In genomic region chrX:8832043-8832442, GRCm38 (mm10) we compare ENCODE assay signal across 11 mouse cellular contexts. TPM values are rescaled to one million over a fixed set of nuclear protein-coding genes. Genes with fewer than 3 reads are reported as not detected.
DNase-seq lines count a peak whose midpoint lies in the region; ATAC-seq and TF ChIP-seq lines count a peak whose summit lies in the region.
"Had no signal": no experiment of that assay in that cellular context is flagged by ENCODE, and none has a peak within 500 bp of the region (broad histone marks: within the 10 kb centered on the region; RNA-seq: fewer than 3 reads in every experiment).

No protein-coding gene starts in this region.

- no peaks in the 10 kb centered on the region for H3K9me3 ChIP-seq in hindbrain, embryonic 10.5 days
- no peaks in the 10 kb centered on the region for H3K9me3 ChIP-seq in hindbrain, embryonic 12.5 days (replicated peaks)
- H3K9me3 ChIP-seq in hindbrain, postnatal 0 days (ENCODE audit: low read length) = no peaks in the 10 kb centered on the region
- H3K9me3 ChIP-seq: liver, embryonic 13.5 days; stomach, embryonic 15.5 days had no signal

- no peak overlapping the region for H3K4me3 ChIP-seq in hindbrain, embryonic 10.5 days
- no peak overlapping the region for H3K4me3 ChIP-seq in hindbrain, embryonic 12.5 days
- no peak overlapping the region for H3K4me3 ChIP-seq in hindbrain, postnatal 0 days (ENCODE audit: low read length)
- H3K4me3 ChIP-seq: liver, embryonic 13.5 days; stomach, embryonic 15.5 days had no signal

- peak; percentile 20 for DNase-seq in hindbrain, embryonic 10.5 days (ENCODE audit: low spot score)
- DNase-seq in NIH3T3 (ENCODE audit: low read depth) = peak; percentile 75
- DNase-seq in cerebellum, postnatal 36 days = peak; percentile 50 to 52
- peak; percentile 60 for DNase-seq in hindbrain, postnatal 0 days (ENCODE audit: low spot score)
- DNase-seq in left cerebral cortex, postnatal 25 days (ENCODE audit: low spot score in 2 of 2) = peak; percentile 55 to 58
- DNase-seq in retina, embryonic 14.5 days (ENCODE audit: low spot score) = peak; percentile 64
- DNase-seq: liver, embryonic 13.5 days had no signal

- no peak overlapping the region for H3K4me2 ChIP-seq in hindbrain, embryonic 12.5 days (replicated peaks)
- H3K4me2 ChIP-seq in hindbrain, postnatal 0 days (ENCODE audit: low read depth, low read length) = no peak overlapping the region
- H3K4me2 ChIP-seq: liver, embryonic 13.5 days; stomach, embryonic 15.5 days had no signal

- H3K27ac ChIP-seq in hindbrain, embryonic 10.5 days = no peak overlapping the region
- H3K27ac ChIP-seq in hindbrain, embryonic 12.5 days = no peak overlapping the region
- no peak overlapping the region for H3K27ac ChIP-seq in hindbrain, postnatal 0 days
- H3K27ac ChIP-seq: liver, embryonic 13.5 days; stomach, embryonic 15.5 days had no signal

- ATAC-seq in hindbrain, embryonic 12.5 days (ENCODE audit: low FRiP score) = no peak
- 0 out of 2 replicates have a peak, but pooled peaks have one; percentile 66 for ATAC-seq in hindbrain, postnatal 0 days
- no peak for ATAC-seq in monocyte, adult 5-6 weeks (replicated peaks; ENCODE audit: insufficient number of reproducible peaks, low FRiP score, low TSS enrichment, poor library complexity, severe bottlenecking)

- H3K9ac ChIP-seq in hindbrain, embryonic 12.5 days = no peak overlapping the region
- no peak overlapping the region for H3K9ac ChIP-seq in hindbrain, postnatal 0 days (replicated peaks; ENCODE audit: low read length)
- H3K9ac ChIP-seq: liver, embryonic 13.5 days; stomach, embryonic 15.5 days had no signal

- no peaks in the 10 kb centered on the region for H3K36me3 ChIP-seq in hindbrain, embryonic 10.5 days
- no peaks in the 10 kb centered on the region for H3K36me3 ChIP-seq in hindbrain, embryonic 12.5 days
- H3K36me3 ChIP-seq in hindbrain, postnatal 0 days (ENCODE audit: insufficient read depth, low read length) = no peaks in the 10 kb centered on the region
- H3K36me3 ChIP-seq: liver, embryonic 13.5 days; stomach, embryonic 15.5 days had no signal

- TF ChIP-seq CTCF in hindbrain, postnatal 0 days (IDR thresholded peaks at IDR 0.05; ENCODE audit: low read depth) = peak; percentile 66

- H3K4me1 ChIP-seq in hindbrain, embryonic 10.5 days (replicated peaks) = no peaks in the 10 kb centered on the region
- H3K4me1 ChIP-seq in hindbrain, embryonic 12.5 days = no peaks in the 10 kb centered on the region
- H3K4me1 ChIP-seq in hindbrain, postnatal 0 days (ENCODE audit: insufficient read depth, low read length) = no peaks in the 10 kb centered on the region
- H3K4me1 ChIP-seq: liver, embryonic 13.5 days; stomach, embryonic 15.5 days had no signal

- H3K27me3 ChIP-seq in hindbrain, embryonic 10.5 days (ENCODE audit: insufficient read depth, poor library complexity, severe bottlenecking) = no peaks in the 10 kb centered on the region
- H3K27me3 ChIP-seq in hindbrain, embryonic 12.5 days = no peaks in the 10 kb centered on the region
- no peaks in the 10 kb centered on the region for H3K27me3 ChIP-seq in hindbrain, postnatal 0 days (ENCODE audit: insufficient read depth, low read length)
- H3K27me3 ChIP-seq: liver, embryonic 13.5 days; stomach, embryonic 15.5 days had no signal

- intact Hi-C loops in left cerebral cortex, postnatal 25 days (cut with DNase I) = no loop called here

RNA-seq across cellular contexts. Expression of gene Gm6592, which starts 11.8 kb away (rescaled TPM):
- polyA plus RNA-seq in hindbrain, embryonic 10.5 days (2016; fragmentation: Nextera tagmentation; extraction: Ambion mirVana) = not detected in 2 replicates
- not detected in 2 replicates for polyA plus RNA-seq in hindbrain, embryonic 12.5 days (2016; fragmentation: Nextera tagmentation; extraction: Ambion mirVana)
- not detected in 2 replicates for total RNA-seq in hindbrain, postnatal 0 days (2014; rRNA removed)
- not detected in 2 replicates for polyA plus RNA-seq in hindbrain, postnatal 0 days (2015; fragmentation: Nextera tagmentation; extraction: Ambion mirVana)
- total RNA-seq in left cerebral cortex, postnatal 25 days (2021) = not detected
- not detected in 3 replicates for total RNA-seq in monocyte, adult 5-6 weeks (2017)
- total RNA-seq: adrenal gland, postnatal 4 days had no signal
- polyA plus RNA-seq: liver, embryonic 13.5 days; stomach, embryonic 15.5 days had no signal

RNA-seq across cellular contexts. Expression of gene Ssxb5, which starts 28.6 kb away (rescaled TPM):
- polyA plus RNA-seq in hindbrain, embryonic 10.5 days (2016; fragmentation: Nextera tagmentation; extraction: Ambion mirVana) = not detected in 2 replicates
- polyA plus RNA-seq in hindbrain, embryonic 12.5 days (2016; fragmentation: Nextera tagmentation; extraction: Ambion mirVana) = not detected in 2 replicates
- total RNA-seq in hindbrain, postnatal 0 days (2014; rRNA removed) = not detected in 2 replicates
- not detected in 2 replicates for polyA plus RNA-seq in hindbrain, postnatal 0 days (2015; fragmentation: Nextera tagmentation; extraction: Ambion mirVana)
- not detected for total RNA-seq in left cerebral cortex, postnatal 25 days (2021)
- not detected in 3 replicates for total RNA-seq in monocyte, adult 5-6 weeks (2017)
- total RNA-seq: adrenal gland, postnatal 4 days had no signal
- polyA plus RNA-seq: liver, embryonic 13.5 days; stomach, embryonic 15.5 days had no signal

RNA-seq across cellular contexts. Expression of gene Gm5751, which starts 42.0 kb away (rescaled TPM):
- polyA plus RNA-seq in hindbrain, embryonic 10.5 days (2016; fragmentation: Nextera tagmentation; extraction: Ambion mirVana) = not detected in 2 replicates
- not detected in 2 replicates for polyA plus RNA-seq in hindbrain, embryonic 12.5 days (2016; fragmentation: Nextera tagmentation; extraction: Ambion mirVana)
- total RNA-seq in hindbrain, postnatal 0 days (2014; rRNA removed) = not detected in 2 replicates
- polyA plus RNA-seq in hindbrain, postnatal 0 days (2015; fragmentation: Nextera tagmentation; extraction: Ambion mirVana) = not detected in 2 replicates
- total RNA-seq in left cerebral cortex, postnatal 25 days (2021) = not detected
- not detected in 3 replicates for total RNA-seq in monocyte, adult 5-6 weeks (2017)
- total RNA-seq: adrenal gland, postnatal 4 days had no signal
- polyA plus RNA-seq: liver, embryonic 13.5 days; stomach, embryonic 15.5 days had no signal

Comparison
In these comparisons a context has a peak if more than half of its experiments do, and no peak if none do; other contexts are left out.
1. DNase-seq: peak in every context shown above with its lines; median percentile 75 in NIH3T3; 64 in retina, embryonic 14.5 days; 60 in hindbrain, postnatal 0 days; 56 in left cerebral cortex, postnatal 25 days; 51 in cerebellum, postnatal 36 days; 20 in hindbrain, embryonic 10.5 days.